Mouse (Mus musculus) midbrain, embryonic 16.5 days (tissue): Measurements from ENCODE around the gene Bub1. TPM values are rescaled to one million over a fixed set of nuclear protein-coding genes. Genes with fewer than 3 reads are reported as not detected.

Experiments used
- ATAC-seq: fragments of 200-750 bp; cut with Nextera tagmentation; 2 replicates; pipeline ENCODE4 v1.8.0; 2017; ENCODE audit warnings: moderate TSS enrichment
- H3K27ac ChIP-seq: fragments of 300-500 bp; sonication (generic); 2 replicates; pipeline ENCODE4 v1.5.1; 2014; ENCODE audit warnings: mild to moderate bottlenecking, low read length, mixed read lengths
- H3K27me3 ChIP-seq: fragments of 300-500 bp; sonication (generic); 2 replicates; pipeline ENCODE4 v1.6.1; 2014; ENCODE audit warnings: low read depth, low read length, mixed read lengths; ENCODE audit not compliant: control insufficient read depth, insufficient read depth
- H3K36me3 ChIP-seq: fragments of 300-500 bp; sonication (generic); 2 replicates; pipeline ENCODE4 v1.6.1; 2014; ENCODE audit warnings: mild to moderate bottlenecking, low read length, moderate library complexity, mixed read lengths; ENCODE audit not compliant: control insufficient read depth, insufficient read depth
- H3K4me1 ChIP-seq: fragments of 300-500 bp; sonication (generic); 2 replicates; pipeline ENCODE4 v1.6.1; 2014; ENCODE audit warnings: mild to moderate bottlenecking, low read length, mixed read lengths; ENCODE audit not compliant: control insufficient read depth, insufficient read depth
- H3K4me2 ChIP-seq: fragments of 300-500 bp; sonication (generic); 2 replicates; pipeline ENCODE4 v1.6.1; 2014; ENCODE audit warnings: mild to moderate bottlenecking, low read length, mixed read lengths
- H3K4me3 ChIP-seq: fragments of 300-500 bp; sonication (generic); 2 replicates; pipeline ENCODE4 v1.5.1; 2014; ENCODE audit warnings: low read depth, mild to moderate bottlenecking, low read length, moderate library complexity, mixed read lengths
- H3K9ac ChIP-seq: fragments of 300-500 bp; sonication (generic); 2 replicates; pipeline ENCODE4 v1.6.1; 2014; ENCODE audit warnings: low read depth, low read length, mixed read lengths
- H3K9me3 ChIP-seq: fragments of 300-500 bp; sonication (generic); replicated peaks from 2 replicates; pipeline ENCODE4 v1.6.1; 2014; ENCODE audit warnings: mild to moderate bottlenecking, low read length, mixed read lengths; ENCODE audit not compliant: control insufficient read depth, poor library complexity, severe bottlenecking
- WGBS: fragments of 180-500 bp; shearing (Covaris S2); extraction: QIAGEN DNeasy Blood & Tissue Kit; methylation state at CpG from one replicate; pipeline ENCODE4 v1.1.7; 2014; 5-methylcytosine and 5-hydroxymethylcytosine counted together
- polyA plus RNA-seq: library from polyadenylated mRNA; unstranded; fragments of >200 nt; fragmentation: Nextera tagmentation; extraction: Ambion mirVana; gene quantifications from 2 replicates; pipeline ENCODE4 v1.2.1, GENCODE M21; 2015

Gene Bub1
- polyA plus RNA-seq, 1 experiment from 2014 or later, result 4.3 TPM

- Histone ChIP-seq H3K9me3 (no peaks in the 10 kb centered on the region), H3K4me2 (peak within 1 kb of the TSS; percentile 78), H3K27me3 (no peaks in the 10 kb centered on the region), H3K27ac (peak within 1 kb of the TSS; percentile 65), H3K4me1 (peaks cover 23% of the 10 kb centered on the region), H3K36me3 (no peaks in the 10 kb centered on the region), H3K4me3 (peak within 1 kb of the TSS; percentile 74), H3K9ac (peak within 1 kb of the TSS; percentile 78)
- WGBS, result under 1% methylated on average over 40 of the region's 40 CpGs
- peak; percentile 78 for ATAC-seq
Observed at GRCm38 (mm10) chr2:127788440-127789116, 43.1 kb downstream of the Bub1 start, which contains the start of gene Nphp1. Gene Nphp1, minus strand, starts transcription at chr2:127788897.

GRCm38 (mm10) chr2:127787226-127787625, 44.4 kb downstream of the Bub1 start:
- Histone ChIP-seq H3K27me3 (no peaks in the 10 kb centered on the region), H3K36me3 (no peaks in the 10 kb centered on the region), H3K4me2 (no peak overlapping the region), H3K4me3 (no peak overlapping the region), H3K4me1 (peaks cover 23% of the 10 kb centered on the region), H3K9ac (no peak overlapping the region), H3K9me3 (no peaks in the 10 kb centered on the region), H3K27ac (no peak overlapping the region)
- no peak for ATAC-seq
- WGBS, result 96% methylated on average over 5 of the region's 5 CpGs

DNA sequence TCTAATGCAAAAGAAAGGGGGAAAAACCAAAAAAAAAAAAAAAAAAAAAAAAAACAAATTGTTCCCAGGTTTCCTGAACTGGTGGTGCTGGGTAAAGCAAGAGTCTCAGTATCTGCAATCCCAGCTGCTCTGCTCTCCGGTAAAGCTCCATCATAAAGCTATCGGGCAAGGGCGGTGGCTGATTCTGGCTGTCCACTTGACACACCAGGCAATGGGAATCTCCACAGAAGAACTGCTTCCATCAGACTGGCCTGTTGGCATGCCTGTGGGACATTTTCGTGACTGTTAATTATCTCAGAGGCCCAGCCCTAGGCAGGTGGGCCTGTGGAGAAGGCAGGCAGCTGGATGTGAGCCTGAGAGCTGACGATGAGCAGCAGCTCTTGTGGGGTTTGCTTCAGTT, 53.2 kb downstream of the Bub1 start:
- Histone ChIP-seq H3K9ac (no peak overlapping the region), H3K27me3 (no peaks in the 10 kb centered on the region), H3K9me3 (no peaks in the 10 kb centered on the region), H3K4me2 (no peak overlapping the region), H3K27ac (no peak overlapping the region), H3K4me3 (no peak overlapping the region), H3K4me1 (peaks cover 6% of the 10 kb centered on the region; the same call in 1 of the 2 replicates), H3K36me3 (0 out of 2 replicates have a peak, but pooled peaks cover 2% of the 10 kb centered on the region)
- 94% methylated on average over 5 of the region's 5 CpGs for WGBS
- no peak for ATAC-seq

DNA sequence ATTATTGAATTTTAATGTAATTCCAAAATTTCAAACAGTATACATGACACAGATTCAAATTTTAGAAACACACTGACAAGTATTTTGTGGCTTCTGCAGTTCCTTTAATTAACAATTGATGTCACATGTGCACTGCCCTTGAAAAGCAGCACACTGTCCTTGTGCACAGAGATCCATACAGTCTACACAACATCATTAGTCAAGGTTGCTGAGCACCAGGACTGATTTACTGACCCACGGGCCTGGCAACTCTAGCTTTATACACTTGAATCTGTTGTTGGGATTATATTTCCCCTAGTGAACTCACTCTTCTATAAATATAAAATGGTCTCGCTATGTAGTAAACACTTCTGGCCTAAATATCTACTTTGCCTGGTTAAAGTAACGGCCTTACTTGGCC, 56.7 kb downstream of the Bub1 start:
- Histone ChIP-seq H3K4me3 (no peak overlapping the region), H3K27me3 (no peaks in the 10 kb centered on the region), H3K9ac (no peak overlapping the region), H3K9me3 (no peaks in the 10 kb centered on the region), H3K4me2 (no peak overlapping the region), H3K4me1 (peaks cover 6% of the 10 kb centered on the region; the same call in 1 of the 2 replicates), H3K36me3 (peaks cover 5% of the 10 kb centered on the region; the same call in 1 of the 2 replicates), H3K27ac (no peak overlapping the region)
- peak; percentile 48; the same call in 1 of the 2 replicates for ATAC-seq
- WGBS, result 62% methylated on average over 3 of the region's 3 CpGs

GRCm38 (mm10) chr2:127774578-127774941, 57.1 kb downstream of the Bub1 start:
- ATAC-seq, result 0 out of 2 replicates have a peak, but pooled peaks have one; percentile 32
- peaks cover 5% of the 10 kb centered on the region; the same call in 1 of the 2 replicates for H3K36me3 ChIP-seq
- no peak overlapping the region for H3K4me3 ChIP-seq
- no peak overlapping the region for H3K27ac ChIP-seq
- H3K4me1 ChIP-seq, result peaks cover 6% of the 10 kb centered on the region; the same call in 1 of the 2 replicates
- no peak overlapping the region; the same call in 1 of the 2 replicates for H3K4me2 ChIP-seq
- WGBS, result 7% methylated on average over 1 of the region's 1 CpGs
- no peaks in the 10 kb centered on the region for H3K27me3 ChIP-seq
- no peak overlapping the region for H3K9ac ChIP-seq
- H3K9me3 ChIP-seq, result no peaks in the 10 kb centered on the region

DNA sequence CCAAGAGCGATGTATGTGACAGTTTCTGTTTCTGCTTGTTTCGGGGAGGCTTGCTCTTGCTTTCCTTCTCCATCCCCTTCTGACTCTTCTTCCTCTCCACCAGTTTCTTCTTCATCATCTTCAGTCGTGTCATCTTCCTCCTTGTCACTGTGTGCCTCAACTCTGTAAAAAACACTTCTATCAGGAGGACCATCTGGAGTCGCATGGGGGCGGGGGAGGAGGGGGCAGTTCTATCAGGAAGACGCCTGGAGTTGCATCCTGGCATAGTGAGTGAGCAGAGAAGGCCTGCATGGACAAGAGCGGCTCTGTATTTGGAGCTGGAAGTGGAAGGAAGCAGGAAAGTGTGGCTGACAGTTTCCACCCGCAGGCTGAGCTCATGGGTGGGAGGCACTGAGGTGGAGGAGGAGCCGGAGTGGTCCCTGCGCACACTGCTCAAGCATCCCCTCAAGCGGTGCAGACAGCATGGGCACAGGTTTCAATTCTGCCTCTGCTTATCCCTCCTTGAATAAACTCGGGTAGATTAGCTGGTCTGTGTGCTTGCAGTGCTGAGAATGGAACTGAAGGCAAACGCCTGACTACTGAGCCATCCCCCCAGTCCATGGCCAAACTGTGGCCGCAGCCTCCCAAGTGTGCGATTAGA, 57.6 kb downstream of the Bub1 start:
- H3K4me2 ChIP-seq, result peak overlapping the region; percentile 33
- no peak overlapping the region for H3K4me3 ChIP-seq
- no peak overlapping the region for H3K9ac ChIP-seq
- H3K9me3 ChIP-seq, result no peaks in the 10 kb centered on the region
- peaks cover 5% of the 10 kb centered on the region; the same call in 1 of the 2 replicates for H3K36me3 ChIP-seq
- WGBS, result 19% methylated on average over 15 of the region's 15 CpGs
- ATAC-seq, result peak; percentile 80
- no peaks in the 10 kb centered on the region for H3K27me3 ChIP-seq
- peaks cover 6% of the 10 kb centered on the region; the same call in 1 of the 2 replicates for H3K4me1 ChIP-seq
- H3K27ac ChIP-seq, result 0 out of 2 replicates have a peak overlapping the region, but pooled peaks have one; percentile 42

DNA sequence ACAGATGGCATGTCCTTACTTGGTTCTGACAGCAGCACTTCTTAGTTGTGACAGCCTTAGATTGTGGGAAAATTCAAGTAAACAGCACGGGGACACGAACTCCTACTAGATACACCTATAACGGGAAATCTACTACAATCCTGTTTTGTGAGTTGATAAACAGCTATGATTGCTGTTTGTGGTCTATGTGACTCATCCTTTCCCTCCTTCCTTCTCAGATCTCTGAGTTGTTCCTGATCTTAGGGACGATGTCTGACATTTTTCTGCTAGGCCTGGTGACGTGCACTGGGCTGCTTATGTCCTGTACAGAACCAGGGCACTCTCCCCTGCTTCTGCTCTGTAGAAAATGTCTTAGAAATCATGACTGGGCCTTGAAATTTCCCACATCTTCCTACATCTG, 70.1 kb downstream of the Bub1 start:
- no peaks in the 10 kb centered on the region for H3K4me1 ChIP-seq
- no peak overlapping the region for H3K9ac ChIP-seq
- no peak overlapping the region for H3K4me3 ChIP-seq
- no peak for ATAC-seq
- H3K36me3 ChIP-seq, result peaks cover 7% of the 10 kb centered on the region
- no peaks in the 10 kb centered on the region for H3K9me3 ChIP-seq
- no peak overlapping the region for H3K4me2 ChIP-seq
- no peak overlapping the region for H3K27ac ChIP-seq
- H3K27me3 ChIP-seq, result no peaks in the 10 kb centered on the region
- WGBS, result 94% methylated on average over 5 of the region's 5 CpGs

- Histone ChIP-seq H3K36me3 (peaks cover 7% of the 10 kb centered on the region), H3K4me3 (no peak overlapping the region), H3K27ac (no peak overlapping the region), H3K4me2 (no peak overlapping the region), H3K27me3 (no peaks in the 10 kb centered on the region), H3K9ac (no peak overlapping the region), H3K4me1 (no peaks in the 10 kb centered on the region), H3K9me3 (no peaks in the 10 kb centered on the region)
- no peak for ATAC-seq
- WGBS, result 77% methylated on average over 10 of the region's 10 CpGs
Observed at GRCm38 (mm10) chr2:127760429-127761000, 71.2 kb downstream of the Bub1 start.

- Histone ChIP-seq H3K9me3 (no peaks in the 10 kb centered on the region), H3K27ac (no peak overlapping the region), H3K9ac (no peak overlapping the region), H3K27me3 (no peaks in the 10 kb centered on the region), H3K4me3 (no peak overlapping the region), H3K4me1 (no peaks in the 10 kb centered on the region), H3K36me3 (peaks cover 7% of the 10 kb centered on the region), H3K4me2 (no peak overlapping the region)
- WGBS, result 94% methylated on average over 6 of the region's 6 CpGs
- ATAC-seq, result no peak
Observed at GRCm38 (mm10) chr2:127760014-127760413, 71.7 kb downstream of the Bub1 start.
